7 mouse cellular contexts compared by ENCODE assay signal in genomic region chr2:159053936-159054335, GRCm38 (mm10).
DNase-seq lines count a peak whose midpoint lies in the region; ATAC-seq lines count a peak whose summit lies in the region.

No protein-coding gene starts in this region.

- peak; percentile 69 for ATAC-seq in midbrain, embryonic 12.5 days (ENCODE audit: low FRiP score, low read depth)
- ATAC-seq in stomach, embryonic 14.5 days (ENCODE audit: insufficient number of reproducible peaks, insufficient read depth, low FRiP score, low read depth), result 0 out of 2 replicates have a peak, but pooled peaks have one; percentile 39

- H3K27me3 ChIP-seq in limb, embryonic 10.5 days (ENCODE audit: low read depth, poor library complexity, severe bottlenecking), result peaks cover 39% of the 10 kb centered on the region
- H3K27me3 ChIP-seq in midbrain, embryonic 12.5 days, result no peaks in the 10 kb centered on the region; the same call in 1 of the 2 replicates
- no peaks in the 10 kb centered on the region for H3K27me3 ChIP-seq in stomach, embryonic 14.5 days (ENCODE audit: control insufficient read depth, insufficient read depth, low read length)

- H3K4me3 ChIP-seq in limb, embryonic 10.5 days, result no peak overlapping the region
- H3K4me3 ChIP-seq in midbrain, embryonic 12.5 days, result no peak overlapping the region
- H3K4me3 ChIP-seq in stomach, embryonic 14.5 days (ENCODE audit: low read depth, low read length), result no peak overlapping the region

- no peak overlapping the region for H3K27ac ChIP-seq in limb, embryonic 10.5 days
- H3K27ac ChIP-seq in midbrain, embryonic 12.5 days (replicated peaks), result no peak overlapping the region
- H3K27ac ChIP-seq in stomach, embryonic 14.5 days (ENCODE audit: low read length), result no peak overlapping the region

- no peak overlapping the region for H3K9ac ChIP-seq in midbrain, embryonic 12.5 days (replicated peaks)
- H3K9ac ChIP-seq in stomach, embryonic 14.5 days (replicated peaks; ENCODE audit: low read depth, low read length), result no peak overlapping the region

- no peak overlapping the region for H3K4me2 ChIP-seq in midbrain, embryonic 12.5 days (replicated peaks)
- H3K4me2 ChIP-seq in stomach, embryonic 14.5 days (replicated peaks; ENCODE audit: low read depth, low read length), result no peak overlapping the region

- 65% methylated on average over 4 of the region's 4 CpGs for WGBS in limb, embryonic 10.5 days
- WGBS in midbrain, embryonic 12.5 days, result 66% methylated on average over 4 of the region's 4 CpGs
- 61% methylated on average over 4 of the region's 4 CpGs for WGBS in stomach, embryonic 14.5 days

- H3K9me3 ChIP-seq in limb, embryonic 10.5 days (replicated peaks), result no peaks in the 10 kb centered on the region
- H3K9me3 ChIP-seq in midbrain, embryonic 12.5 days, result no peaks in the 10 kb centered on the region
- H3K9me3 ChIP-seq in stomach, embryonic 14.5 days (ENCODE audit: control insufficient read depth, low read depth, low read length), result no peaks in the 10 kb centered on the region

- no peaks in the 10 kb centered on the region for H3K36me3 ChIP-seq in limb, embryonic 10.5 days
- H3K36me3 ChIP-seq in midbrain, embryonic 12.5 days, result no peaks in the 10 kb centered on the region
- H3K36me3 ChIP-seq in stomach, embryonic 14.5 days (ENCODE audit: control insufficient read depth, insufficient read depth, low read length), result no peaks in the 10 kb centered on the region

- DNase-seq in adrenal gland, postnatal 10 days, result peak; percentile 87
- DNase-seq in cerebellum, postnatal 36 days, result peak; percentile 59 to 60
- DNase-seq in gastrocnemius, postnatal 10 days, result peak; percentile 72
- DNase-seq in kidney, adult 8-10 months, result peak; percentile 32 to 63
- DNase-seq in limb, embryonic 10.5 days (ENCODE audit: low spot score), result peak; percentile 83

- H3K4me1 ChIP-seq in limb, embryonic 10.5 days, result peaks cover 10% of the 10 kb centered on the region
- H3K4me1 ChIP-seq in midbrain, embryonic 12.5 days, result peaks cover 8% of the 10 kb centered on the region; the same call in 1 of the 2 replicates
- H3K4me1 ChIP-seq in stomach, embryonic 14.5 days (ENCODE audit: control insufficient read depth, insufficient read depth, low read length), result 0 out of 2 replicates have a peak, but pooled peaks cover 2% of the 10 kb centered on the region
